Mouse (Mus musculus) G1E (cell line): ENCODE results near the gene Slco6d1.

Experiments used
- CTCF ChIP-seq: IDR thresholded peaks from 2 replicates; pipeline ENCODE4 v1.5.1; 2012; ENCODE audit warnings: low read depth, low read length, inconsistent platforms, mixed read lengths
- TAL1 ChIP-seq: conservative IDR thresholded peaks from 2 replicates; pipeline ENCODE4 v1.6.1; 2012; ENCODE audit warnings: low read depth, low read length, inconsistent platforms, mixed read lengths

GRCm38 (mm10) chr1:98505982-98506381, 85.1 kb downstream of the Slco6d1 start:
- no peak for TF ChIP-seq TAL1
- TF ChIP-seq CTCF, result no peak
